Mouse (Mus musculus) kidney, adult 2 months (tissue): Measurements from ENCODE around the gene Dll3.

Experiments used
- CTCF ChIP-seq: fragments of 200-500 bp; conservative IDR thresholded peaks from 2 replicates; pipeline ENCODE4 v1.5.1; 2011; ENCODE audit warnings: low read depth, mild to moderate bottlenecking, control low read depth, low read length, moderate library complexity, mixed read lengths; ENCODE audit not compliant: insufficient read depth, insufficient read length
- POLR2A ChIP-seq: fragments of 200-500 bp; IDR thresholded peaks from one replicate; pipeline ENCODE4 v1.6.1; 2011; ENCODE audit warnings: low read depth, low read length, control low read depth

- TF ChIP-seq POLR2A (no peak), CTCF (no peak)
Observed at GRCm38 (mm10) chr7:28325293-28325692, 23.3 kb upstream of the Dll3 start.
